Mouse (Mus musculus) myocyte (in vitro differentiated cells): ENCODE measurements at regions not wholly inside any gene's neighbourhood (a gene's known extent, or its start where the extent isn't known, plus 50 kb on each side); places are given as distances from the start of the nearest gene placed in this dataset.

ENCODE experiments used
- H3K27me3 ChIP-seq: one replicate; pipeline ENCODE4 v1.6.1; 2011; ENCODE audit not compliant: control insufficient read depth, insufficient read depth, insufficient read length
- H3K36me3 ChIP-seq: one replicate; pipeline ENCODE4 v1.6.1; 2011; ENCODE audit not compliant: control insufficient read depth, insufficient read depth
- H3K4me2 ChIP-seq: one replicate; pipeline ENCODE4 v1.6.1; 2011; ENCODE audit warnings: low read depth, control low read depth
- H3K4me3 ChIP-seq: one replicate; pipeline ENCODE4 v1.5.1; 2011; ENCODE audit warnings: mild to moderate bottlenecking, control low read depth, moderate library complexity
- H3K79me2 ChIP-seq: one replicate; pipeline ENCODE4 v1.6.1; 2011; ENCODE audit not compliant: control insufficient read depth, insufficient read depth
- H3ac ChIP-seq: one replicate; pipeline ENCODE4 v1.6.1; 2011; ENCODE audit not compliant: control insufficient read depth, insufficient read length
- CEBPB ChIP-seq: IDR thresholded peaks from 2 replicates; pipeline ENCODE4 v1.6.1; 2011; ENCODE audit warnings: mild to moderate bottlenecking, moderate library complexity; ENCODE audit not compliant: poor library complexity, insufficient read depth, severe bottlenecking
- E2F4 ChIP-seq: IDR thresholded peaks from one replicate; pipeline ENCODE4 v1.6.1; 2011; ENCODE audit warnings: mild to moderate bottlenecking, control low read depth, moderate library complexity; ENCODE audit not compliant: insufficient read depth
- MAX ChIP-seq: IDR thresholded peaks from one replicate; pipeline ENCODE4 v1.6.1; 2011; ENCODE audit warnings: low read depth, mild to moderate bottlenecking, control low read depth
- MYOD1 ChIP-seq, 3 experiments: IDR thresholded peaks; one replicate each; pipeline ENCODE4 v1.6.1; 2011; ENCODE audit warnings: control low read depth in 2 of 3, low read depth in 2 of 3, mild to moderate bottlenecking in 2 of 3, moderate library complexity in 1 of 3; ENCODE audit not compliant: insufficient read length in 2 of 3, control insufficient read depth in 1 of 3
- MYOG ChIP-seq, 3 experiments: IDR thresholded peaks; one replicate each; pipeline ENCODE4 v1.6.1; 2011; ENCODE audit warnings: control low read depth in 2 of 3, low read depth in 2 of 3, mild to moderate bottlenecking in 2 of 3; ENCODE audit not compliant: insufficient read length in 2 of 3, control insufficient read depth in 1 of 3, insufficient read depth in 1 of 3
- POLR2A ChIP-seq: IDR thresholded peaks from one replicate; pipeline ENCODE4 v1.6.1; 2011; ENCODE audit warnings: low read depth, mild to moderate bottlenecking, control low read depth, moderate library complexity; ENCODE audit not compliant: insufficient read length
- POLR2AphosphoS2 ChIP-seq: IDR thresholded peaks from one replicate; pipeline ENCODE4 v1.6.1; 2011; ENCODE audit warnings: low read depth, control low read depth; ENCODE audit not compliant: insufficient read length
- REST ChIP-seq: IDR thresholded peaks from one replicate; pipeline ENCODE4 v1.6.1; 2011; ENCODE audit warnings: mild to moderate bottlenecking, control low read depth, moderate library complexity; ENCODE audit not compliant: insufficient read depth, insufficient read length
- SRF ChIP-seq: IDR thresholded peaks from one replicate; pipeline ENCODE4 v1.6.1; 2011; ENCODE audit warnings: low read depth; ENCODE audit not compliant: control insufficient read depth, insufficient read length
- TCF12 ChIP-seq: IDR thresholded peaks from one replicate; pipeline ENCODE4 v1.6.1; 2011; ENCODE audit warnings: mild to moderate bottlenecking, control low read depth; ENCODE audit not compliant: poor library complexity, insufficient read depth, severe bottlenecking
- TCF3 ChIP-seq: IDR thresholded peaks from one replicate; pipeline ENCODE4 v1.6.1; 2011; ENCODE audit warnings: low read depth, control low read depth; ENCODE audit not compliant: insufficient read length
- USF1 ChIP-seq: IDR thresholded peaks from one replicate; pipeline ENCODE4 v1.6.1; 2011; ENCODE audit warnings: low read depth, mild to moderate bottlenecking, control low read depth, moderate library complexity

DNA sequence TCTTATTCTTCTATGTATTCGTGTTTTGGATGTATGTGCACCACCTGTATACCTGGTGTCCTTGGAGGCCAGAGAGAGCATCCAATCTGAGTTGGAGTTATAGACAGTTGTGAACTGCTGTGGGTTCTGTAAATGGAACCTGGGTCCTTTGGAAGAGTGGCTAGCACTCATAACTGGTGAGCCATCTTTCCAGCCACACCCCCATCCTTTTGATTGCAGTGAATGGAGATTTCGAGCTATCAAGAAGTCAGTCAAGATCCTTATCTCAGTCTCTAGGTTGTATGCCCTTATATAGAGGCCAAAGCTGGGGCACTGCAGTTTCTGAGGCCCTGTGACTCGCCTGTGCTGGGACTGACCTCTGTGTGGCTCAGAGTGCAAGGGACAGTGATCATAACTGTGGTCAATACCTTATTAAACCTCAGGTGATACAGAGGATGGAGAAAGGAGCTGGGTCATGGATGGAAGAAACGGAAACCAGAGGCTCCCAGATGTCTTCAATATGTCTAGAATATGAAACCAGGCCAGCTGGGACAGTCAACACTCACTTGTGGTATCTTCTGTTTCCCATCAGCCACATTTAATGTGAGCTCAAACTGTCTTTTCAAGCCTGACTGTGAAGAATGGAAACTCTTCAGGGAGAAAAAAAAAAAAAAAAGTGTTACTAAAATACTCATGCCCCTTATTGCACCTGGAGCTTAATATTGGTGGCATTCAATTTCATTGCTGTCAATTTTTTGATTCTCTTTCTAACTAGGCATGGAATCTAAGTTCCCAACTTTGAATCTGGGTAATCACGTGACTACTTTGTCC lies 86.2 kb upstream of the Cpm start:
- no peak overlapping the region for H3K4me3 ChIP-seq
- peaks cover 4% of the 10 kb centered on the region for H3K27me3 ChIP-seq
- no peak overlapping the region for H3K4me2 ChIP-seq
- no peak for TF ChIP-seq CEBPB
- no peaks in the 10 kb centered on the region for H3K79me2 ChIP-seq
- H3ac ChIP-seq: no peak overlapping the region
- no peaks in the 10 kb centered on the region for H3K36me3 ChIP-seq

DNA sequence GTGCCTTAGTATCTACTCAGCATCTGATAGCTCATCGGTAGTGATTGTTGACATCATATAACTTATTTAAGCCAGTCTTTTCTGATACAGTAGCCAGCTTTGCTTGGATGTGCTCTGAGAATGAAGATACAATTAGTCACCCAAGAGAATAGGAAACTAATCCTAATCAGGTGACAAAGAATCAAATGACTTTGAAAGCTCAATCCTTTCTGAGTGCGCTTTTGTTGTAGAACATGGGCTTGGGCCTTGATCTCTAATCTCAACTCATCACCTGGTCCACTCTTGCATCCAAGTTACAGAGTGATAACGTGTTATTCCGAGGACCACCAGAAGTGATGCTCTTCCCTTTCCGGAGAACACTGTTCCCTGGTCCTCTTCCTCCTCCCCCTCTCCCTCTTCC lies 86.9 kb upstream of the Cpm start:
- Histone ChIP-seq H3K36me3 (no peaks in the 10 kb centered on the region), H3K27me3 (no peaks in the 10 kb centered on the region)
- TF ChIP-seq SRF (no peak), REST (no peak), MYOG (IDR thresholded peaks at IDR 0.05; ENCODE audit: control insufficient read depth in 1 of 3, insufficient read depth in 1 of 3, insufficient read length in 2 of 3, low read depth in 2 of 3) (no peak), E2F4 (no peak), MYOD1 (IDR thresholded peaks at IDR 0.05; ENCODE audit: control insufficient read depth in 1 of 3, insufficient read length in 2 of 3, low read depth in 2 of 3) (no peak), POLR2A (no peak), POLR2AphosphoS2 (no peak), MAX (no peak), USF1 (no peak), TCF3 (no peak), CEBPB (no peak), TCF12 (no peak)

DNA sequence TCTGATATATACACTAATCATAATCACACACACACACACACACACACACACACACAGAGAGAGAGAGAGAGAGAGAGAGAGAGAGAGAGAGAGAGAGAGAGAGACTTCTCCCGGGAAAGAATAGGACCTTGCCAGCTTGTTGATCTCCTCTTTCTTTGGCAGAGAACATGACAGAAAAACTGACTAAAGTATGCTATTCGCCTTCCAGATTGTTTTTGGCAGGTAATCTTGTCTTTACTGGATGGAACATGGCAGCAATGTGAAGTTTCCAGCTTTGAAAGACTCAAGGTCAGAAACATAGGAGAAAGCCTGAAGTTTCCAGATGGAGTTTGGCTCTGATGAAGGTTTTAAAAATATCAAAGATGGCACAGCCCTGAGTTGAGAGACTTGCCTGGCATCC lies 87.8 kb upstream of the Cpm start:
- H3ac ChIP-seq: no peak overlapping the region
- H3K79me2 ChIP-seq: no peaks in the 10 kb centered on the region
- H3K4me3 ChIP-seq: no peak overlapping the region
- H3K36me3 ChIP-seq: no peaks in the 10 kb centered on the region
- H3K4me2 ChIP-seq: no peak overlapping the region
- no peaks in the 10 kb centered on the region for H3K27me3 ChIP-seq
- TF ChIP-seq E2F4 (no peak), TCF12 (no peak), TCF3 (no peak), SRF (no peak), MAX (no peak), POLR2A (no peak), MYOD1 (IDR thresholded peaks at IDR 0.05; ENCODE audit: control insufficient read depth in 1 of 3, insufficient read length in 2 of 3, low read depth in 2 of 3) (no peak), REST (no peak), POLR2AphosphoS2 (no peak), MYOG (IDR thresholded peaks at IDR 0.05; ENCODE audit: control insufficient read depth in 1 of 3, insufficient read depth in 1 of 3, insufficient read length in 2 of 3, low read depth in 2 of 3) (no peak), USF1 (no peak), CEBPB (no peak)

More for the DNA sequence above, 86.9 kb upstream of the Cpm start:
- Histone ChIP-seq H3K4me2 (no peak overlapping the region), H3K4me3 (no peak overlapping the region), H3K79me2 (no peaks in the 10 kb centered on the region), H3ac (no peak overlapping the region)

DNA sequence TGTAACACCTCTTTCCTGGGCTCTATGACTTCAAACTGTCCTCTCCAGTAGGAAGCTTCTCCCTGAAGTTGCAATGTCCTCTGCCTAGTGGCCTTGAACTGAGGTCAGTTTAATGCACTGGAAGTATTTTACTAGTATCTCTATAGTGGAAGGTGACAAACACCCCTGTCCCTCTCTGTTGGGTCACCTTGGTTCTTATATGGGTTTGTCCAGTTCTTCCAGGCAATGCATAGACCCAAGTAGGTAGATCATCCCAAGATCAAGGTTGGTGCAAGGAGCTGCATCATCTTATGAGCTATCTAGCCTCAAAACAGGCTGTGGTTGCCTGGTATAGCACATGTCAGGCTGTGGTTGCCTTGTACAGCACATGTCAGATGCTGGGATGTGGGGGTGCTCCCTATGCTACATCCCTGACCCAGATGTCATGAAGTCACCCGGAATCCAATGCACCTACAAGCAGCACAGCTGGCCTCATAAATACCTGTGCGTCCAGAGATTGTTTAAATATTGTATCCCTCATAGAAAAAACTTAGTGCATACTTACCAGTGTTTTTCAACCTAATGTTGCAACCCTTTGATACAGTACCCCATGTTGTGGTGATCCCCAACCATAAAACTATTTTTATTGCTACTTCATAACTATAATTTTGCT lies 88.4 kb upstream of the Cpm start:
- Histone ChIP-seq H3K79me2 (no peaks in the 10 kb centered on the region), H3K36me3 (no peaks in the 10 kb centered on the region), H3K4me3 (no peak overlapping the region), H3ac (no peak overlapping the region), H3K4me2 (no peak overlapping the region), H3K27me3 (no peaks in the 10 kb centered on the region)
- no peak for TF ChIP-seq POLR2A
- no peak for TF ChIP-seq MYOD1 (IDR thresholded peaks at IDR 0.05; ENCODE audit: control insufficient read depth in 1 of 3, insufficient read length in 2 of 3, low read depth in 2 of 3)
- no peak for TF ChIP-seq CEBPB
- TF ChIP-seq TCF12: no peak
- no peak for TF ChIP-seq USF1
- TF ChIP-seq MYOG (IDR thresholded peaks at IDR 0.05; ENCODE audit: control insufficient read depth in 1 of 3, insufficient read depth in 1 of 3, insufficient read length in 2 of 3, low read depth in 2 of 3): no peak
- TF ChIP-seq E2F4: no peak
- TF ChIP-seq SRF: no peak
- TF ChIP-seq TCF3: no peak

DNA sequence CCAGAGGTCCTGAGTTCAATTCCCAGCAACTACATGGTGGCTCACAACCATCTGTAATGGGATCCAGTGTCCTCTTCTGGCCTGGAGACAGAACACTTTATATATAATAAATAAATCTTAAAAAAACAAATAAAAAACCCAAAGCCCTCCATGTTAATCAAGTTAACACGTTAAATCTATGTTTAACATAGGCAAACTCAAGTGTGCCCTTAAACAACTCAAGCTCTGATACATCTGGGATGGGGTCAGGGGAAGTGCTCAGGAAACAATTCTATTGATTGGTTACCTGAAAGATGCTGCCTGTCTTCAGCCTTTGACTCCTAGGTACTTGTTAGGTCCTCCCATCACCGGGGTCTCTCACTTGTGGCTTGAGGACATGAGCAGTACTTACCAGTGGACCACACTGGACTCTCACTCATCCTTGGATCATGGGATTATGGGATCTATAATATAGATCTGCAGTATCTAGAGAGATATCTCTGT lies 89.1 kb upstream of the Cpm start:
- Histone ChIP-seq H3K4me3 (no peak overlapping the region), H3ac (no peak overlapping the region), H3K4me2 (no peak overlapping the region), H3K36me3 (no peaks in the 10 kb centered on the region), H3K79me2 (no peaks in the 10 kb centered on the region), H3K27me3 (no peaks in the 10 kb centered on the region)
- no peak for TF ChIP-seq MYOD1 (IDR thresholded peaks at IDR 0.05; ENCODE audit: control insufficient read depth in 1 of 3, insufficient read length in 2 of 3, low read depth in 2 of 3)
